Mouse (Mus musculus) hindbrain, embryonic 16.5 days (tissue): ENCODE measurements at regions not wholly inside any gene's neighbourhood (a gene's known extent, or its start where the extent isn't known, plus 50 kb on each side); places are given as distances from the start of the nearest gene placed in this dataset.
A peak's percentile ranks its signal among the peaks of the same experiment; 100 is the strongest.

Source experiments
- ATAC-seq: fragments of 200-750 bp; cut with Nextera tagmentation; 2 replicates; pipeline ENCODE4 v1.8.0; 2017; ENCODE audit warnings: moderate TSS enrichment, moderate library complexity
- H3K27ac ChIP-seq: fragments of 300-500 bp; sonication (generic); 2 replicates; pipeline ENCODE4 v1.5.1; 2014; ENCODE audit warnings: low read depth, mild to moderate bottlenecking, control low read depth, low read length, moderate library complexity
- H3K27me3 ChIP-seq: fragments of 300-500 bp; sonication (generic); replicated peaks from 2 replicates; pipeline ENCODE4 v1.6.1; 2014; ENCODE audit warnings: low read length; ENCODE audit not compliant: control insufficient read depth, insufficient read depth
- H3K36me3 ChIP-seq: fragments of 300-500 bp; sonication (generic); 2 replicates; pipeline ENCODE4 v1.6.1; 2014; ENCODE audit warnings: mild to moderate bottlenecking, low read length, moderate library complexity, mixed read lengths; ENCODE audit not compliant: control insufficient read depth, insufficient read depth
- H3K4me1 ChIP-seq: fragments of 300-500 bp; sonication (generic); 2 replicates; pipeline ENCODE4 v1.6.1; 2014; ENCODE audit warnings: low read depth, low read length; ENCODE audit not compliant: control insufficient read depth, insufficient read depth
- H3K4me2 ChIP-seq: fragments of 300-500 bp; sonication (generic); 2 replicates; pipeline ENCODE4 v1.6.1; 2014; ENCODE audit warnings: mild to moderate bottlenecking, low read length, control low read depth, moderate library complexity
- H3K4me3 ChIP-seq: fragments of 300-500 bp; sonication (generic); 2 replicates; pipeline ENCODE4 v1.5.1; 2014; ENCODE audit warnings: mild to moderate bottlenecking, low read length, control low read depth, moderate library complexity
- H3K9ac ChIP-seq: fragments of 300-500 bp; sonication (generic); 2 replicates; pipeline ENCODE4 v1.6.1; 2014; ENCODE audit warnings: low read depth, mild to moderate bottlenecking, control low read depth, low read length, moderate library complexity
- H3K9me3 ChIP-seq: fragments of 300-500 bp; sonication (generic); 2 replicates; pipeline ENCODE4 v1.6.1; 2014; ENCODE audit warnings: mild to moderate bottlenecking, low read length, moderate library complexity; ENCODE audit not compliant: control insufficient read depth
- WGBS: fragments of 180-500 bp; shearing (Covaris S2); extraction: QIAGEN DNeasy Blood & Tissue Kit; methylation state at CpG from one replicate; pipeline ENCODE4 v1.1.7; 2014; 5-methylcytosine and 5-hydroxymethylcytosine counted together

DNA sequence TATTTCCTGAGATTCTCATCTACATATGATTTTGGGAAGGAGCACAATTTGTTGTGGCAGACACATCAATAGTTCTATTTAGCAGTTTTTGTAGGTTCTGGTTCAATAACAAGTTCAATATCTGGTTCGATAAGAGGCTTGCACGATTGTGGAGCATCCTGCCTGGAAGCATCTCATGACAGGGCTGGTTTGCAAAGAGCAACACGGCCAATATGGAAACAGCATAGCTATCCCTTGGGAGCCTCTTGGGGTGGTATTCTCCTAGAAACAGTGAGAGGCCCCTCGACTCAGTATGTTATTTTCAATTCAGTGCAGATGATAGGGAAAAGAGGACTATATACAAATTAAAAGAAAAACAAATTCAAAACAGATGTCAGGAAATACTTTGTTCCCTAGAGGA lies 364.5 kb upstream of the Arglu1 start:
- H3K4me2 ChIP-seq, result no peak overlapping the region
- H3K4me3 ChIP-seq, result no peak overlapping the region
- H3K9me3 ChIP-seq, result no peaks in the 10 kb centered on the region
- WGBS, result 74% methylated on average over 4 of the region's 4 CpGs
- no peak overlapping the region for H3K9ac ChIP-seq
- H3K27ac ChIP-seq, result no peak overlapping the region
- no peak for ATAC-seq
- H3K27me3 ChIP-seq, result no peaks in the 10 kb centered on the region
- no peaks in the 10 kb centered on the region for H3K36me3 ChIP-seq
- H3K4me1 ChIP-seq, result peaks cover 4% of the 10 kb centered on the region

- Histone ChIP-seq H3K9ac (no peak overlapping the region), H3K4me2 (0 out of 2 replicates have a peak overlapping the region, but pooled peaks have one; percentile 0), H3K27ac (no peak overlapping the region), H3K9me3 (no peaks in the 10 kb centered on the region), H3K27me3 (no peaks in the 10 kb centered on the region), H3K4me1 (peaks cover 4% of the 10 kb centered on the region), H3K4me3 (no peak overlapping the region), H3K36me3 (no peaks in the 10 kb centered on the region)
- ATAC-seq, result peak; percentile 53; the same call in 1 of the 2 replicates
- 73% methylated on average over 10 of the region's 10 CpGs for WGBS
Observed at GRCm38 (mm10) chr8:9051699-9052098, 361.4 kb upstream of the Arglu1 start.

GRCm38 (mm10) chr8:9050740-9051475 lies 360.6 kb upstream of the Arglu1 start:
- Histone ChIP-seq H3K27me3 (no peaks in the 10 kb centered on the region), H3K4me3 (no peak overlapping the region), H3K9ac (no peak overlapping the region), H3K27ac (no peak overlapping the region), H3K36me3 (no peaks in the 10 kb centered on the region), H3K4me1 (peaks cover 4% of the 10 kb centered on the region), H3K9me3 (no peaks in the 10 kb centered on the region), H3K4me2 (no peak overlapping the region)
- WGBS, result 70% methylated on average over 11 of the region's 11 CpGs
- ATAC-seq, result no peak

- no peak overlapping the region for H3K9ac ChIP-seq
- H3K4me2 ChIP-seq, result no peak overlapping the region
- H3K9me3 ChIP-seq, result no peaks in the 10 kb centered on the region
- H3K27ac ChIP-seq, result no peak overlapping the region
- ATAC-seq, result peak; percentile 59
- peaks cover 4% of the 10 kb centered on the region for H3K4me1 ChIP-seq
- H3K27me3 ChIP-seq, result no peaks in the 10 kb centered on the region
- no peaks in the 10 kb centered on the region for H3K36me3 ChIP-seq
- no peak overlapping the region for H3K4me3 ChIP-seq
- 54% methylated on average over 14 of the region's 14 CpGs for WGBS
Observed at GRCm38 (mm10) chr8:9048116-9048515, 357.8 kb upstream of the Arglu1 start.

GRCm38 (mm10) chr8:9042835-9043792 lies 352.8 kb upstream of the Arglu1 start:
- Histone ChIP-seq H3K4me3 (no peak overlapping the region), H3K4me1 (no peaks in the 10 kb centered on the region), H3K9me3 (no peaks in the 10 kb centered on the region), H3K27me3 (no peaks in the 10 kb centered on the region), H3K9ac (no peak overlapping the region), H3K27ac (no peak overlapping the region), H3K4me2 (no peak overlapping the region), H3K36me3 (no peaks in the 10 kb centered on the region)
- ATAC-seq, result no peak
- WGBS, result 83% methylated on average over 10 of the region's 10 CpGs

DNA sequence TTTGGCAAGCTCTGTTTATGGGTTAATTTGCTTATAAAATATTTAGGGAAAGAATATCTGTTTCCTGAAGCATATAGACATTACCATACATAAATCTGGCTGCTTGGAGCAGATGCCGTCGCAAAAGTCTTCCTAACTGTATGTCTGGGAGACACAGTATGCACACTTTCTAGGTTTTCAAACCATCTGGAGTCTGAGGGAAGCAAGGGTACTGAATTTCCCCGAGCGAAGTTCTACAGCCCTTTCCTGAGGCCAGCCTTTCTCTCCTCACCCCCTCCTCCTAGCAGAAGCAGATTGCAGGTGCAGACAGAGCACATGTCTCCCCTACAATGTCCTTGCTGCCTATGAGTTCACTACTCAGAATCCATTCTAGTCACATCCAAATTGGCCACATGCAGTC lies 338.8 kb upstream of the Arglu1 start:
- Histone ChIP-seq H3K9ac (no peak overlapping the region), H3K4me1 (no peaks in the 10 kb centered on the region), H3K27me3 (no peaks in the 10 kb centered on the region), H3K9me3 (no peaks in the 10 kb centered on the region), H3K4me2 (no peak overlapping the region), H3K4me3 (no peak overlapping the region), H3K36me3 (no peaks in the 10 kb centered on the region), H3K27ac (no peak overlapping the region)
- ATAC-seq, result no peak
- WGBS, result 84% methylated on average over 4 of the region's 4 CpGs

DNA sequence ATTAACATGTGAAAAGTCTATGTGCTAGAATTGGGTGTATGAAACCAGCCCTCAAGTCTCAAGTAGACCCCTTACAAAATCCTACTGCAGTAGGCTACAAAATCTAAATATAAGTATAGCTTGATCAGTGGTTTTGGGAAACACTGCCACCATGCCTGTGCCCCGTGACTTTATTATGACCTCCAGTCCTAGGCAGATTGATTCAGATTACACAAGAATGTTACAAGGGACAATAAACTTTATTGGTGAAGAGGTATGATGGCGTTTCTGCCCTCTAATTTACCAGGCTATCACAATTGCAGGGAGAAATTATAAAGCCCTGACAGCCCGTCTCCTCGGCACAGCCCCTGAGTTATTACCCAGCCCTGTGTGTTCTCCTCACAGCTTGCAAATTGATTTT lies 337.4 kb upstream of the Arglu1 start:
- ATAC-seq, result no peak

GRCm38 (mm10) chr8:9025872-9026271 lies 335.6 kb upstream of the Arglu1 start:
- no peak for ATAC-seq
- 87% methylated on average over 3 of the region's 3 CpGs for WGBS
- no peaks in the 10 kb centered on the region for H3K36me3 ChIP-seq
- no peak overlapping the region for H3K27ac ChIP-seq
- H3K27me3 ChIP-seq, result no peaks in the 10 kb centered on the region
- no peak overlapping the region for H3K4me3 ChIP-seq
- no peak overlapping the region for H3K9ac ChIP-seq
- no peaks in the 10 kb centered on the region for H3K9me3 ChIP-seq
- no peaks in the 10 kb centered on the region for H3K4me1 ChIP-seq
- H3K4me2 ChIP-seq, result no peak overlapping the region

More for the DNA sequence above, 337.4 kb upstream of the Arglu1 start:
- Histone ChIP-seq H3K9me3 (no peaks in the 10 kb centered on the region), H3K27me3 (no peaks in the 10 kb centered on the region), H3K9ac (no peak overlapping the region), H3K36me3 (no peaks in the 10 kb centered on the region), H3K27ac (no peak overlapping the region), H3K4me3 (no peak overlapping the region), H3K4me1 (no peaks in the 10 kb centered on the region), H3K4me2 (no peak overlapping the region)
- WGBS, result 75% methylated on average over 4 of the region's 4 CpGs

DNA sequence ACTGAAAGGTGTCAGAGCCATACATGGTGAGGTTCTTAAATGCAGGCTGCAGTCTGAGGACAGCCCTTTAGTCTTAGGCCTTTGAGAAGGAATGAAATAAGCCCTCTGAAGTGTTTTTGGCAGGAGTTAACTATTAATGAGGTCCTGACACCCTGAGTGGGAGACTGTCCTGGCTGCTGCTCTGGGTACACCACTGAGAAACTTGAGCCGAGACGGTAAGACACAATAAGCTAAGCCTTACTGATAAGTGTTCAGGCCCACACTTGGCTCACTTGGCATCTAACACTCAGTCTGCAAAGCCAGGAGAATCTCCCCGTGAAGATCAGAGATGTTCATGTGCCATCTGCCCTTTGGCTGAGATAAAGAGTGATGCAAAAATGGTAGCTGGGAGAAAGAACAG lies 335.1 kb upstream of the Arglu1 start:
- Histone ChIP-seq H3K9me3 (no peaks in the 10 kb centered on the region), H3K4me2 (no peak overlapping the region), H3K27me3 (no peaks in the 10 kb centered on the region), H3K4me1 (no peaks in the 10 kb centered on the region), H3K36me3 (no peaks in the 10 kb centered on the region), H3K4me3 (no peak overlapping the region), H3K9ac (no peak overlapping the region), H3K27ac (no peak overlapping the region)
- ATAC-seq, result no peak
- WGBS, result 81% methylated on average over 3 of the region's 3 CpGs
